Mouse (Mus musculus): ENCODE results near the gene Mex3d. TPM values are rescaled to one million over a fixed set of nuclear protein-coding genes. Genes with fewer than 3 reads are reported as not detected.
"Not testable (repeated sequence)": the region's sequence is repeated elsewhere in the genome, so short reads cannot be mapped to it uniquely, and the experiment has no call there.

The Mex3d gene
- total RNA-seq, 2 experiments from 2014 or later: 25.4 to 26.7 TPM

GRCm38 (mm10) chr10:80356737-80357136 lies 30.7 kb downstream of the Mex3d start:
- DNase-seq (ENCODE audit: low spot score in 2 of 2): no peak

- DNase-seq (ENCODE audit: low spot score in 2 of 2): no peak
Observed at GRCm38 (mm10) chr10:80356001-80356682, 31.3 kb downstream of the Mex3d start, which contains the start of gene Plk5. Gene Plk5, plus strand, starts transcription at chr10:80356459.

- DNase-seq (ENCODE audit: low spot score in 2 of 2): no peak
Observed at GRCm38 (mm10) chr10:80355431-80355830, 32.0 kb downstream of the Mex3d start.

- DNase-seq (ENCODE audit: low spot score in 2 of 2): no peak
Observed at GRCm38 (mm10) chr10:80352727-80353126, 34.7 kb downstream of the Mex3d start.

GRCm38 (mm10) chr10:80351896-80352295 lies 35.6 kb downstream of the Mex3d start:
- no peak for DNase-seq (ENCODE audit: low spot score in 2 of 2)

GRCm38 (mm10) chr10:80350292-80350691 lies 37.2 kb downstream of the Mex3d start:
- peak; percentile 78 to 79 for DNase-seq (ENCODE audit: low spot score in 2 of 2)

- no peak for DNase-seq (ENCODE audit: low spot score in 2 of 2)
Observed at GRCm38 (mm10) chr10:80348981-80349380, 38.5 kb downstream of the Mex3d start.

- DNase-seq (ENCODE audit: low spot score in 2 of 2): no peak
Observed at GRCm38 (mm10) chr10:80348244-80348781, 39.1 kb downstream of the Mex3d start, which contains the start of gene Adamtsl5. Gene Adamtsl5, minus strand, starts transcription at chr10:80348412.

- no peak for DNase-seq (ENCODE audit: low spot score in 2 of 2)
Observed at GRCm38 (mm10) chr10:80347514-80347967, 39.9 kb downstream of the Mex3d start.

GRCm38 (mm10) chr10:80345929-80346328 lies 41.5 kb downstream of the Mex3d start:
- DNase-seq (ENCODE audit: low spot score in 2 of 2): not testable (repeated sequence)

GRCm38 (mm10) chr10:80345122-80345521 lies 42.3 kb downstream of the Mex3d start:
- no peak for DNase-seq (ENCODE audit: low spot score in 2 of 2)

GRCm38 (mm10) chr10:80344131-80344661 lies 43.3 kb downstream of the Mex3d start:
- DNase-seq (ENCODE audit: low spot score in 2 of 2): no peak

- no peak for DNase-seq (ENCODE audit: low spot score in 2 of 2)
Observed at GRCm38 (mm10) chr10:80343425-80343895, 44.0 kb downstream of the Mex3d start.

- no peak for DNase-seq (ENCODE audit: low spot score in 2 of 2)
Observed at GRCm38 (mm10) chr10:80342749-80343424, 44.6 kb downstream of the Mex3d start.

GRCm38 (mm10) chr10:80342305-80342748 lies 45.1 kb downstream of the Mex3d start:
- no peak for DNase-seq (ENCODE audit: low spot score in 2 of 2)

GRCm38 (mm10) chr10:80341491-80342304 lies 45.8 kb downstream of the Mex3d start:
- DNase-seq (ENCODE audit: low spot score in 2 of 2): no peak

- DNase-seq (ENCODE audit: low spot score in 2 of 2): no peak
Observed at GRCm38 (mm10) chr10:80341026-80341425, 46.4 kb downstream of the Mex3d start.

- peak; percentile 64 to 82 for DNase-seq (ENCODE audit: low spot score in 2 of 2)
Observed at GRCm38 (mm10) chr10:80339941-80340750, 47.3 kb downstream of the Mex3d start.

- no peak for DNase-seq (ENCODE audit: low spot score in 2 of 2)
Observed at GRCm38 (mm10) chr10:80336263-80336662, 51.2 kb downstream of the Mex3d start.

- no peak for DNase-seq (ENCODE audit: low spot score in 2 of 2)
Observed at GRCm38 (mm10) chr10:80332525-80332989, 54.9 kb downstream of the Mex3d start.

Data from adrenal gland, postnatal 4 days (tissue).